Mouse (Mus musculus) T-cell, adult 2 months (primary cell): ENCODE measurements around the gene Lpp.

Experiments
- DNase-seq: peaks from one replicate; pipeline ENCODE4 v3.0.0; 2022; ENCODE audit warnings: low spot score

Lpp gene

GRCm38 (mm10) chr16:24561602-24562001, 168.3 kb downstream of the Lpp start:
- DNase-seq: no peak

GRCm38 (mm10) chr16:24565311-24565710, 172.0 kb downstream of the Lpp start:
- no peak for DNase-seq

- no peak for DNase-seq
Measured at GRCm38 (mm10) chr16:24566277-24566676, 173.0 kb downstream of the Lpp start.

- DNase-seq: no peak
Measured at GRCm38 (mm10) chr16:24567562-24567961, 174.3 kb downstream of the Lpp start.

GRCm38 (mm10) chr16:24568061-24568460, 174.8 kb downstream of the Lpp start:
- DNase-seq: no peak

GRCm38 (mm10) chr16:24569681-24570080, 176.4 kb downstream of the Lpp start:
- no peak for DNase-seq

- no peak for DNase-seq
Measured at GRCm38 (mm10) chr16:24576999-24577398, 183.7 kb downstream of the Lpp start.

GRCm38 (mm10) chr16:24577798-24578197, 184.5 kb downstream of the Lpp start:
- DNase-seq: no peak

- DNase-seq: no peak
Measured at GRCm38 (mm10) chr16:24582847-24583246, 189.5 kb downstream of the Lpp start.

GRCm38 (mm10) chr16:24593535-24593934, 200.2 kb downstream of the Lpp start:
- no peak for DNase-seq

GRCm38 (mm10) chr16:24594508-24594907, 201.2 kb downstream of the Lpp start:
- DNase-seq: no peak

- DNase-seq: no peak
Measured at GRCm38 (mm10) chr16:24595493-24595892, 202.2 kb downstream of the Lpp start.

- no peak for DNase-seq
Measured at GRCm38 (mm10) chr16:24598567-24598966, 205.3 kb downstream of the Lpp start.

- DNase-seq: no peak
Measured at GRCm38 (mm10) chr16:24599766-24600165, 206.5 kb downstream of the Lpp start.

GRCm38 (mm10) chr16:24600260-24600948, 207.1 kb downstream of the Lpp start:
- no peak for DNase-seq

GRCm38 (mm10) chr16:24603342-24603741, 210.0 kb downstream of the Lpp start:
- no peak for DNase-seq

- DNase-seq: no peak
Measured at GRCm38 (mm10) chr16:24607896-24608457, 214.7 kb downstream of the Lpp start.

GRCm38 (mm10) chr16:24619458-24619857, 226.2 kb downstream of the Lpp start:
- no peak for DNase-seq

GRCm38 (mm10) chr16:24620021-24620420, 226.7 kb downstream of the Lpp start:
- DNase-seq: no peak

GRCm38 (mm10) chr16:24622226-24623194, 229.2 kb downstream of the Lpp start:
- DNase-seq: no peak

GRCm38 (mm10) chr16:24624335-24624734, 231.0 kb downstream of the Lpp start:
- DNase-seq: peak; percentile 12

- no peak for DNase-seq
Measured at GRCm38 (mm10) chr16:24625576-24625975, 232.3 kb downstream of the Lpp start.

GRCm38 (mm10) chr16:24628779-24629178, 235.5 kb downstream of the Lpp start:
- no peak for DNase-seq
